21 mouse cellular contexts compared by ENCODE assay signal in genomic region chr7:66369934-66370445, GRCm38 (mm10). TPM values are rescaled to one million over a fixed set of nuclear protein-coding genes. Genes with fewer than 3 reads are reported as not detected.
DNase-seq lines count a peak whose midpoint lies in the region; ATAC-seq and TF ChIP-seq lines count a peak whose summit lies in the region.
"Had no signal": no experiment of that assay in that cellular context is flagged by ENCODE, and none has a peak within 500 bp of the region (broad histone marks: within the 10 kb centered on the region; RNA-seq: fewer than 3 reads in every experiment).

No protein-coding gene starts in this region.

- no peak overlapping the region for H3K4me3 ChIP-seq in heart, embryonic 12.5 days
- no peak overlapping the region for H3K4me3 ChIP-seq in limb, embryonic 12.5 days (replicated peaks)
- H3K4me3 ChIP-seq in limb, embryonic 10.5 days: no peak overlapping the region
- no peak overlapping the region for H3K4me3 ChIP-seq in C2C12 (ENCODE audit: insufficient read depth, poor library complexity, severe bottlenecking)
- H3K4me3 ChIP-seq in limb, embryonic 14.5 days (replicated peaks; ENCODE audit: low read length): no peak overlapping the region
- H3K4me3 ChIP-seq: embryonic facial prominence, embryonic 13.5 days; forebrain, embryonic 13.5 days had no signal

- no peak for ATAC-seq in heart, embryonic 12.5 days (ENCODE audit: insufficient number of reproducible peaks, low FRiP score)
- no peak for ATAC-seq in limb, embryonic 12.5 days (ENCODE audit: insufficient number of reproducible peaks, insufficient read depth, low FRiP score, low TSS enrichment, low read depth)
- ATAC-seq in limb, embryonic 14.5 days (ENCODE audit: low FRiP score, low read depth): no peak
- ATAC-seq: forebrain, embryonic 13.5 days had no signal

- no peaks in the 10 kb centered on the region for H3K9me3 ChIP-seq in heart, embryonic 12.5 days (replicated peaks)
- 0 out of 2 replicates have a peak, but pooled peaks cover 2% of the 10 kb centered on the region for H3K9me3 ChIP-seq in limb, embryonic 12.5 days
- H3K9me3 ChIP-seq in limb, embryonic 10.5 days (replicated peaks): no peaks in the 10 kb centered on the region
- H3K9me3 ChIP-seq in limb, embryonic 14.5 days (ENCODE audit: control insufficient read depth, low read length): no peaks in the 10 kb centered on the region
- H3K9me3 ChIP-seq: embryonic facial prominence, embryonic 13.5 days; forebrain, embryonic 13.5 days had no signal

- H3K36me3 ChIP-seq in heart, embryonic 12.5 days: no peaks in the 10 kb centered on the region
- no peaks in the 10 kb centered on the region for H3K36me3 ChIP-seq in limb, embryonic 12.5 days
- no peaks in the 10 kb centered on the region for H3K36me3 ChIP-seq in limb, embryonic 10.5 days
- H3K36me3 ChIP-seq in C2C12 (ENCODE audit: control insufficient read depth, insufficient read depth): peaks cover 32% of the 10 kb centered on the region
- no peaks in the 10 kb centered on the region for H3K36me3 ChIP-seq in limb, embryonic 14.5 days (ENCODE audit: control insufficient read depth, insufficient read depth, low read length)
- H3K36me3 ChIP-seq: embryonic facial prominence, embryonic 13.5 days had no signal

- H3K4me2 ChIP-seq in heart, embryonic 12.5 days: no peak overlapping the region
- H3K4me2 ChIP-seq in limb, embryonic 12.5 days: no peak overlapping the region
- H3K4me2 ChIP-seq in limb, embryonic 14.5 days (replicated peaks; ENCODE audit: low read depth, low read length, severe bottlenecking): no peak overlapping the region
- H3K4me2 ChIP-seq: embryonic facial prominence, embryonic 13.5 days; forebrain, embryonic 13.5 days; hindbrain, embryonic 14.5 days had no signal

- WGBS in heart, embryonic 12.5 days: 54% methylated on average over 5 of the region's 5 CpGs
- WGBS in limb, embryonic 12.5 days: 58% methylated on average over 5 of the region's 5 CpGs
- WGBS in limb, embryonic 10.5 days: 83% methylated on average over 5 of the region's 5 CpGs
- WGBS in limb, embryonic 14.5 days: 39% methylated on average over 5 of the region's 5 CpGs

- intact Hi-C loops in left cerebral cortex, postnatal 14 days (cut with DNase I): no loop called here

- no peaks in the 10 kb centered on the region for H3K27me3 ChIP-seq in heart, embryonic 12.5 days (replicated peaks)
- no peaks in the 10 kb centered on the region for H3K27me3 ChIP-seq in limb, embryonic 12.5 days
- H3K27me3 ChIP-seq in limb, embryonic 10.5 days (ENCODE audit: low read depth, poor library complexity, severe bottlenecking): no peaks in the 10 kb centered on the region
- no peaks in the 10 kb centered on the region for H3K27me3 ChIP-seq in C2C12 (ENCODE audit: control insufficient read depth, insufficient read depth, insufficient read length)
- H3K27me3 ChIP-seq in limb, embryonic 14.5 days (ENCODE audit: control insufficient read depth, insufficient read depth, low read length): no peaks in the 10 kb centered on the region
- H3K27me3 ChIP-seq: embryonic facial prominence, embryonic 13.5 days; forebrain, embryonic 13.5 days had no signal

- no peak overlapping the region for H3ac ChIP-seq in C2C12 (ENCODE audit: control insufficient read depth, insufficient read length, low read depth)

- peaks cover 10% of the 10 kb centered on the region for H3K4me1 ChIP-seq in heart, embryonic 12.5 days (replicated peaks)
- peaks cover 6% of the 10 kb centered on the region for H3K4me1 ChIP-seq in limb, embryonic 12.5 days (replicated peaks)
- H3K4me1 ChIP-seq in limb, embryonic 10.5 days: no peaks in the 10 kb centered on the region
- H3K4me1 ChIP-seq in limb, embryonic 14.5 days (ENCODE audit: control insufficient read depth, insufficient read depth, low read length): peaks cover 11% of the 10 kb centered on the region
- H3K4me1 ChIP-seq: forebrain, embryonic 13.5 days had no signal

- no peak overlapping the region for H3K9ac ChIP-seq in heart, embryonic 12.5 days
- H3K9ac ChIP-seq in limb, embryonic 12.5 days (replicated peaks): no peak overlapping the region
- H3K9ac ChIP-seq in limb, embryonic 14.5 days (ENCODE audit: low read depth, low read length, severe bottlenecking): no peak overlapping the region
- H3K9ac ChIP-seq: embryonic facial prominence, embryonic 13.5 days; forebrain, embryonic 13.5 days; hindbrain, embryonic 14.5 days; liver, embryonic 14.5 days had no signal

- H3K79me3 ChIP-seq in C2C12 (ENCODE audit: low read depth): peaks cover 57% of the 10 kb centered on the region

- peaks cover 88% of the 10 kb centered on the region for H3K79me2 ChIP-seq in C2C12 (ENCODE audit: control insufficient read depth, insufficient read depth)

- no peak for TF ChIP-seq POLR2A in limb, embryonic 14.5 days (IDR thresholded peaks at IDR 0.05; ENCODE audit: borderline replicate concordance, extremely low read depth, insufficient read depth, insufficient read length)

- DNase-seq in heart, postnatal 4 days: no peak
- DNase-seq in limb, embryonic 10.5 days (ENCODE audit: low spot score): no peak
- DNase-seq in limb, embryonic 14.5 days (ENCODE audit: low spot score): no peak
- DNase-seq in adrenal gland, adult (ENCODE audit: inconsistent age in 2 of 2, low spot score in 1 of 2): no peak
- DNase-seq in left cerebral cortex, postnatal 14 days (ENCODE audit: low spot score in 2 of 2): no peak
- DNase-seq: cerebellum, postnatal 36 days; kidney, postnatal 4 days; right cerebral cortex, adult 18-20 months; thymus, adult 18-20 months had no signal

- 0 out of 2 replicates have a peak overlapping the region, but pooled peaks have one; percentile 1 for H3K27ac ChIP-seq in heart, embryonic 12.5 days (ENCODE audit: poor library complexity, severe bottlenecking)
- peak overlapping the region; percentile 41; the same call in 1 of the 2 replicates for H3K27ac ChIP-seq in limb, embryonic 12.5 days
- H3K27ac ChIP-seq in limb, embryonic 10.5 days: no peak overlapping the region
- H3K27ac ChIP-seq in limb, embryonic 14.5 days (replicated peaks; ENCODE audit: low read depth, low read length): peak overlapping the region; percentile 38; the same call in 1 of the 2 replicates
- H3K27ac ChIP-seq: embryonic facial prominence, embryonic 13.5 days; forebrain, embryonic 13.5 days; hindbrain, embryonic 14.5 days; liver, embryonic 14.5 days had no signal

- TF ChIP-seq CTCF in C2C12 (IDR thresholded peaks at IDR 0.05; ENCODE audit: control insufficient read depth, insufficient read depth, insufficient read length): no peak

TF ChIP-seq in C2C12, 6 proteins besides CTCF, POLR2A, EP300 and RAD21:
- no peak for TF ChIP-seq MYOD1 (IDR thresholded peaks at IDR 0.05; ENCODE audit: control insufficient read depth, insufficient read length, low read depth)
- TF ChIP-seq USF1 (IDR thresholded peaks at IDR 0.05; ENCODE audit: low read depth): peak; percentile 83
- TF ChIP-seq FOSL1 (IDR thresholded peaks at IDR 0.05; ENCODE audit: insufficient read depth, low read length, poor library complexity, severe bottlenecking): no peak

RNA-seq across cellular contexts. Expression of gene Gm10974, which starts 4.3 kb away (rescaled TPM):
- polyA plus RNA-seq in heart, embryonic 12.5 days (2016; fragmentation: Nextera tagmentation; extraction: Ambion mirVana): not detected in 2 replicates
- total RNA-seq in heart, postnatal 4 days (2021): not detected
- not detected in 2 replicates for polyA plus RNA-seq in limb, embryonic 12.5 days (2016; fragmentation: Nextera tagmentation; extraction: Ambion mirVana)
- not detected in 2 replicates for polyA plus RNA-seq in limb, embryonic 10.5 days (2016; fragmentation: Nextera tagmentation; extraction: Ambion mirVana)
- not detected for polyA plus RNA-seq in C2C12 (2012; fragmentation: generic; extraction: Trizol)
- not detected in 2 replicates for polyA plus RNA-seq in limb, embryonic 14.5 days (2012; rRNA removed)
- not detected in 2 replicates for polyA plus RNA-seq in limb, embryonic 14.5 days (2014; fragmentation: Nextera tagmentation; extraction: Ambion mirVana)
- total RNA-seq in left cerebral cortex, postnatal 14 days (2021): not detected
- total RNA-seq: adrenal gland, postnatal 4 days; heart, adult 18-20 months; megakaryocyte-erythroid progenitor cell, adult 5-6 weeks; MEL had no signal
- polyA plus RNA-seq: embryonic facial prominence, embryonic 13.5 days; forebrain, embryonic 13.5 days; hindbrain, embryonic 14.5 days; liver, embryonic 14.5 days; spleen, adult 2 months had no signal

RNA-seq across cellular contexts. Expression of gene Lrrk1, which starts 18.2 kb away (rescaled TPM):
- 9.1 and 9.8 TPM in 2 replicates for polyA plus RNA-seq in heart, embryonic 12.5 days (2016; fragmentation: Nextera tagmentation; extraction: Ambion mirVana)
- 10 to 100 TPM; 11.9 to 14.0 TPM for total RNA-seq in heart, postnatal 4 days (2021)
- 14.2 and 14.3 TPM in 2 replicates for polyA plus RNA-seq in limb, embryonic 12.5 days (2016; fragmentation: Nextera tagmentation; extraction: Ambion mirVana)
- 8.1 and 10.2 TPM in 2 replicates for polyA plus RNA-seq in limb, embryonic 10.5 days (2016; fragmentation: Nextera tagmentation; extraction: Ambion mirVana)
- 41.8 TPM for polyA plus RNA-seq in C2C12 (2012; fragmentation: generic; extraction: Trizol)
- 15.3 and 16.1 TPM in 2 replicates for polyA plus RNA-seq in limb, embryonic 14.5 days (2012; rRNA removed)
- 13.1 and 14.4 TPM in 2 replicates for polyA plus RNA-seq in limb, embryonic 14.5 days (2014; fragmentation: Nextera tagmentation; extraction: Ambion mirVana)
- total RNA-seq in left cerebral cortex, postnatal 14 days (2021): 1 to 10 TPM; 3.5 to 4.4 TPM

RNA-seq across cellular contexts. Expression of gene Aldh1a3, which starts 57.3 kb away (rescaled TPM):
- 0.69 and 0.74 TPM in 2 replicates for polyA plus RNA-seq in heart, embryonic 12.5 days (2016; fragmentation: Nextera tagmentation; extraction: Ambion mirVana)
- total RNA-seq in heart, postnatal 4 days (2021): 1 to 10 TPM; 1.8 to 1.9 TPM
- polyA plus RNA-seq in limb, embryonic 12.5 days (2016; fragmentation: Nextera tagmentation; extraction: Ambion mirVana): 5.9 and 6.8 TPM in 2 replicates
- polyA plus RNA-seq in limb, embryonic 10.5 days (2016; fragmentation: Nextera tagmentation; extraction: Ambion mirVana): 1.1 and 1.5 TPM in 2 replicates
- polyA plus RNA-seq in C2C12 (2012; fragmentation: generic; extraction: Trizol): 4.0 TPM
- polyA plus RNA-seq in limb, embryonic 14.5 days (2012; rRNA removed): 8.1 and 8.2 TPM in 2 replicates
- polyA plus RNA-seq in limb, embryonic 14.5 days (2014; fragmentation: Nextera tagmentation; extraction: Ambion mirVana): 10.2 TPM in 2 replicates
- 1 to 10 TPM; 2.9 to 3.4 TPM for total RNA-seq in left cerebral cortex, postnatal 14 days (2021)
